Mouse (Mus musculus): ENCODE measurements around the gene Spire2. TPM values are rescaled to one million over a fixed set of nuclear protein-coding genes. Genes with fewer than 3 reads are reported as not detected.

Gene Spire2
- polyA plus RNA-seq, 1 experiment = 0.47 TPM

DNA sequence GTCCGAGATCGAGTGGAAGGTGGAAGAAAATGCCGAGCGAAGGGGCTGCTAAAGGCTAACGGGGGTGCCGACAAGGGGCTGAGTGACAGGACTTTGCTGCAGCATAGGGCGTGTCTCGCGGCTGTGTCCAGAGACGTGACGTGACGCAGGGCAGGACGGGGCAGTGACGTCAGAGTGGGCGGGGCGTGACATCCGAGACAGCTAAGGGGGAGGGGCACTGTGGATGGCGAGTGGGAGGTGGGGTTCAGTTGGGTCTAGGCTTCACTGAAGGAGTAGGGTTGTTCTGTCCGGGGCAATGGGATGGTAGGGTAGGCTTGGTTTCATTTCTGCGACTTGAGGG, 41.7 kb downstream of the Spire2 start:
- peaks cover 49% of the 10 kb centered on the region for H3K4me1 ChIP-seq
- H3K9me3 ChIP-seq = no peaks in the 10 kb centered on the region
- H3K36me3 ChIP-seq (replicated peaks; ENCODE audit: low read length) = peaks cover 33% of the 10 kb centered on the region
- H3K4me3 ChIP-seq (replicated peaks) = peak overlapping the region; percentile 99
- TF ChIP-seq FLI1 (IDR thresholded peaks at IDR 0.05; ENCODE audit: low read length) = no peak
- TF ChIP-seq GATA1 (IDR thresholded peaks at IDR 0.05; ENCODE audit: borderline replicate concordance, low read length) = no peak
- peaks cover 24% of the 10 kb centered on the region for H3K27me3 ChIP-seq (replicated peaks)

- Histone ChIP-seq H3K36me3 (replicated peaks; ENCODE audit: low read length) (peaks cover 48% of the 10 kb centered on the region), H3K4me1 (peaks cover 45% of the 10 kb centered on the region), H3K27me3 (replicated peaks) (peaks cover 11% of the 10 kb centered on the region), H3K4me3 (replicated peaks) (no peak overlapping the region), H3K9me3 (no peaks in the 10 kb centered on the region)
- TF ChIP-seq GATA1 (IDR thresholded peaks at IDR 0.05; ENCODE audit: borderline replicate concordance, low read length) = no peak
- TF ChIP-seq FLI1 (IDR thresholded peaks at IDR 0.05; ENCODE audit: low read length) = no peak
These were observed 43.2 kb downstream of the Spire2 start for GRCm38 (mm10) chr8:123375701-123376100.

DNA sequence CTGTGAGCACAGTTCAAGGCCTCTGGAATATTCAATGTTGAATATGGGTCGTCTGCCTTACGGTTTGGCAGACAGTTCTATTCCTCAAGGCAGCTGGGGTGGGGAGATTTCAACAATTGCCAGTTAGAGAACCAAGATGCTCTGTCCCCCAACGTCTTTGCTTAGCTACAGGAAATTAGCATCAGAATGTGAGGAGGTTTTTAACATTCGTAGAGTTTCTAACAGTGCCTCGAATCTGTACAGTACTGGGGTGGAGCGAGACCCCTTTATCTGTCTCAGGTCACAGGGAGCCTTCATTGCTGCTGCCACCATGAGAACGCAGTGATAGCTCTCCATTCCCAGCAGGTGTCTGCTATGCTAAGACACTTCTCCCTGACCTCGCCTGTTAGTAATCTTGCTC, 43.6 kb downstream of the Spire2 start:
- peaks cover 52% of the 10 kb centered on the region for H3K36me3 ChIP-seq (replicated peaks; ENCODE audit: low read length)
- H3K27me3 ChIP-seq (replicated peaks) = peaks cover 7% of the 10 kb centered on the region
- H3K4me3 ChIP-seq (replicated peaks) = peak overlapping the region; percentile 15
- no peaks in the 10 kb centered on the region for H3K9me3 ChIP-seq
- no peak for TF ChIP-seq GATA1 (IDR thresholded peaks at IDR 0.05; ENCODE audit: borderline replicate concordance, low read length)
- TF ChIP-seq FLI1 (IDR thresholded peaks at IDR 0.05; ENCODE audit: low read length) = no peak
- peaks cover 42% of the 10 kb centered on the region for H3K4me1 ChIP-seq

DNA sequence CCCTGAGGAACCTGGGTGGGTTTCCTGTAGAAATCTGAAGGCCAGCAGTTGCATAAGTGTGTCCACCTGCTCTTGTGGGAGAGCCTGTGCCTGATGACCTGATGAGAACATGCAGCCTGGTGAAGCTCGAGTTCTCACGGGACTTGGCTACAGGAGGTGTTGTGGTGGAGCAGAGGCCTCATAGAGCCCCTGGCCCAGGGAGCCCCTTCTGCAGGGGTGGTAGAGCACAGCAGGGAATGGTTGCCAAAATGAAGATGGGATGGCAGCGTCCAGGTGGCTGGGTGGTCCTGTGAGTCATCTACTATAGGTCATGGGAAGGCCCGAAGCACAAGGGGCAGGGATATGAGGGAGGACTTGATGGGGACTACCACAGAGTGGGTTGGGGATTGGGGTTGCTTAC, 49.2 kb downstream of the Spire2 start:
- H3K36me3 ChIP-seq (replicated peaks; ENCODE audit: low read length) = peaks cover 88% of the 10 kb centered on the region
- no peaks in the 10 kb centered on the region for H3K9me3 ChIP-seq
- peaks cover 17% of the 10 kb centered on the region for H3K4me1 ChIP-seq
- H3K27me3 ChIP-seq (replicated peaks) = no peaks in the 10 kb centered on the region
- no peak overlapping the region for H3K4me3 ChIP-seq (replicated peaks)
- TF ChIP-seq FLI1 (IDR thresholded peaks at IDR 0.05; ENCODE audit: low read length) = no peak
- no peak for TF ChIP-seq GATA1 (IDR thresholded peaks at IDR 0.05; ENCODE audit: borderline replicate concordance, low read length)

GRCm38 (mm10) chr8:123382516-123382915, 50.0 kb downstream of the Spire2 start:
- H3K4me1 ChIP-seq = peaks cover 13% of the 10 kb centered on the region
- no peaks in the 10 kb centered on the region for H3K27me3 ChIP-seq (replicated peaks)
- H3K4me3 ChIP-seq (replicated peaks) = no peak overlapping the region
- TF ChIP-seq FLI1 (IDR thresholded peaks at IDR 0.05; ENCODE audit: low read length) = no peak
- TF ChIP-seq GATA1 (IDR thresholded peaks at IDR 0.05; ENCODE audit: borderline replicate concordance, low read length) = no peak
- peaks cover 92% of the 10 kb centered on the region for H3K36me3 ChIP-seq (replicated peaks; ENCODE audit: low read length)
- H3K9me3 ChIP-seq = no peaks in the 10 kb centered on the region

GRCm38 (mm10) chr8:123384883-123385540, 52.5 kb downstream of the Spire2 start:
- Histone ChIP-seq H3K9me3 (no peaks in the 10 kb centered on the region), H3K4me3 (replicated peaks) (no peak overlapping the region), H3K36me3 (replicated peaks; ENCODE audit: low read length) (peaks cover 100% of the 10 kb centered on the region), H3K4me1 (peaks cover 31% of the 10 kb centered on the region), H3K27me3 (replicated peaks) (no peaks in the 10 kb centered on the region)
- no peak for TF ChIP-seq GATA1 (IDR thresholded peaks at IDR 0.05; ENCODE audit: borderline replicate concordance, low read length)
- TF ChIP-seq FLI1 (IDR thresholded peaks at IDR 0.05; ENCODE audit: low read length) = no peak

GRCm38 (mm10) chr8:123387041-123387440, 54.5 kb downstream of the Spire2 start:
- H3K27me3 ChIP-seq (replicated peaks) = no peaks in the 10 kb centered on the region
- H3K4me3 ChIP-seq (replicated peaks) = no peak overlapping the region
- peaks cover 33% of the 10 kb centered on the region for H3K4me1 ChIP-seq
- H3K36me3 ChIP-seq (replicated peaks; ENCODE audit: low read length) = peaks cover 100% of the 10 kb centered on the region
- H3K9me3 ChIP-seq = no peaks in the 10 kb centered on the region
- TF ChIP-seq GATA1 (IDR thresholded peaks at IDR 0.05; ENCODE audit: borderline replicate concordance, low read length) = no peak
- no peak for TF ChIP-seq FLI1 (IDR thresholded peaks at IDR 0.05; ENCODE audit: low read length)

- H3K9me3 ChIP-seq = no peaks in the 10 kb centered on the region
- H3K4me3 ChIP-seq (replicated peaks) = no peak overlapping the region
- no peaks in the 10 kb centered on the region for H3K27me3 ChIP-seq (replicated peaks)
- H3K4me1 ChIP-seq = peaks cover 35% of the 10 kb centered on the region
- TF ChIP-seq GATA1 (IDR thresholded peaks at IDR 0.05; ENCODE audit: borderline replicate concordance, low read length) = no peak
- TF ChIP-seq FLI1 (IDR thresholded peaks at IDR 0.05; ENCODE audit: low read length) = no peak
- H3K36me3 ChIP-seq (replicated peaks; ENCODE audit: low read length) = peaks cover 100% of the 10 kb centered on the region
These were observed 55.3 kb downstream of the Spire2 start for GRCm38 (mm10) chr8:123387801-123388200.

GRCm38 (mm10) chr8:123389026-123389425, 56.5 kb downstream of the Spire2 start:
- peaks cover 45% of the 10 kb centered on the region for H3K4me1 ChIP-seq
- no peak for TF ChIP-seq FLI1 (IDR thresholded peaks at IDR 0.05; ENCODE audit: low read length)
- TF ChIP-seq GATA1 (IDR thresholded peaks at IDR 0.05; ENCODE audit: borderline replicate concordance, low read length) = no peak
- H3K36me3 ChIP-seq (replicated peaks; ENCODE audit: low read length) = peaks cover 100% of the 10 kb centered on the region
- H3K9me3 ChIP-seq = no peaks in the 10 kb centered on the region
- no peak overlapping the region for H3K4me3 ChIP-seq (replicated peaks)
- H3K27me3 ChIP-seq (replicated peaks) = no peaks in the 10 kb centered on the region

- Histone ChIP-seq H3K4me1 (peaks cover 66% of the 10 kb centered on the region), H3K9me3 (no peaks in the 10 kb centered on the region), H3K4me3 (replicated peaks) (peak overlapping the region; percentile 85), H3K27me3 (replicated peaks) (no peaks in the 10 kb centered on the region), H3K36me3 (replicated peaks; ENCODE audit: low read length) (peaks cover 99% of the 10 kb centered on the region)
- TF ChIP-seq FLI1 (IDR thresholded peaks at IDR 0.05; ENCODE audit: low read length) = no peak
- TF ChIP-seq GATA1 (IDR thresholded peaks at IDR 0.05; ENCODE audit: borderline replicate concordance, low read length) = no peak
These were observed 65.8 kb downstream of the Spire2 start for GRCm38 (mm10) chr8:123398308-123398707.
